Mouse (Mus musculus): ENCODE results near the gene Dyx1c1.

The Dyx1c1 gene

GRCm38 (mm10) chr9:72958521-72959450, at the start of gene Dyx1c1, which contains the start of gene Gm44503:
Gene Dyx1c1 (plus strand): TSS chr9:72958785.
Gene Gm44503 (plus strand): TSS chr9:72958852.
- peak; percentile 80 for DNase-seq

- DNase-seq = no peak
Observed at GRCm38 (mm10) chr9:72911381-72911780, 47.2 kb upstream of the Dyx1c1 start.

- DNase-seq = no peak
Observed at GRCm38 (mm10) chr9:72913551-72913950, 45.0 kb upstream of the Dyx1c1 start.

GRCm38 (mm10) chr9:72915728-72916127, 42.9 kb upstream of the Dyx1c1 start:
- peak; percentile 4 for DNase-seq

GRCm38 (mm10) chr9:72923068-72923467, 35.5 kb upstream of the Dyx1c1 start:
- DNase-seq = no peak

- peak; percentile 15 for DNase-seq
Observed at GRCm38 (mm10) chr9:72925021-72925934, 33.3 kb upstream of the Dyx1c1 start, which contains the start of gene Pygo1. Gene Pygo1 (plus strand): TSS chr9:72925645.

- DNase-seq = no peak
Observed at GRCm38 (mm10) chr9:72925935-72926258, 32.7 kb upstream of the Dyx1c1 start.

- no peak for DNase-seq
Observed at GRCm38 (mm10) chr9:72931166-72931790, 27.3 kb upstream of the Dyx1c1 start.

- no peak for DNase-seq
Observed at GRCm38 (mm10) chr9:72935309-72935708, 23.3 kb upstream of the Dyx1c1 start.

- DNase-seq = no peak
Observed at GRCm38 (mm10) chr9:72936301-72936700, 22.3 kb upstream of the Dyx1c1 start.

- no peak for DNase-seq
Observed at GRCm38 (mm10) chr9:72943424-72943823, 15.2 kb upstream of the Dyx1c1 start.

GRCm38 (mm10) chr9:72944286-72944685, 14.3 kb upstream of the Dyx1c1 start:
- DNase-seq = no peak

GRCm38 (mm10) chr9:72947010-72947409, 11.6 kb upstream of the Dyx1c1 start:
- DNase-seq = no peak

- no peak for DNase-seq
Observed at GRCm38 (mm10) chr9:72949572-72949971, 9.0 kb upstream of the Dyx1c1 start.

- peak; percentile 37 for DNase-seq
Observed at GRCm38 (mm10) chr9:72954746-72955145, 3.8 kb upstream of the Dyx1c1 start.

GRCm38 (mm10) chr9:72955546-72955945, 3.0 kb upstream of the Dyx1c1 start:
- peak; percentile 66 for DNase-seq

GRCm38 (mm10) chr9:72961346-72961745, 2.8 kb downstream of the Dyx1c1 start:
- no peak for DNase-seq

- peak; percentile 76 for DNase-seq
Observed at GRCm38 (mm10) chr9:72961959-72962358, 3.4 kb downstream of the Dyx1c1 start.

GRCm38 (mm10) chr9:72968349-72969061, 9.9 kb downstream of the Dyx1c1 start:
- DNase-seq = peak; percentile 63

- peak; percentile 36 for DNase-seq
Observed at GRCm38 (mm10) chr9:72969874-72970273, 11.3 kb downstream of the Dyx1c1 start.

- no peak for DNase-seq
Observed at GRCm38 (mm10) chr9:72972435-72972834, 13.8 kb downstream of the Dyx1c1 start.

- DNase-seq = no peak
Observed at GRCm38 (mm10) chr9:72972984-72973383, 14.4 kb downstream of the Dyx1c1 start.

All from thymus, postnatal 25 days (tissue).